Comparison of ENCODE assay signal across 8 mouse cellular contexts in genomic region chr6:70844896-70845646, GRCm38 (mm10). TPM values are rescaled to one million over a fixed set of nuclear protein-coding genes. Genes with fewer than 3 reads are reported as not detected.
A peak's percentile ranks its signal among the peaks of the same experiment; 100 is the strongest.
DNase-seq lines count a peak whose midpoint lies in the region; ATAC-seq and TF ChIP-seq lines count a peak whose summit lies in the region.

No protein-coding gene starts in this region.

- H3K36me3 ChIP-seq in testis, adult 2 months (ENCODE audit: control insufficient read depth, insufficient read depth, low read length) = no peaks in the 10 kb centered on the region
- no peaks in the 10 kb centered on the region for H3K36me3 ChIP-seq in intestine, postnatal 0 days (ENCODE audit: control insufficient read depth, insufficient read depth)
- H3K36me3 ChIP-seq in midbrain, embryonic 15.5 days (replicated peaks) = no peaks in the 10 kb centered on the region

- H3K9ac ChIP-seq in intestine, postnatal 0 days (ENCODE audit: low read depth, low read length) = peak overlapping the region; percentile 85
- peak overlapping the region; percentile 77 for H3K9ac ChIP-seq in midbrain, embryonic 15.5 days

- peak; percentile 58 for DNase-seq in gastrocnemius, adult 2 months
- no peak for DNase-seq in gastrocnemius, postnatal 10 days
- DNase-seq in testis, postnatal 10 days (ENCODE audit: low spot score) = no peak
- no peak for DNase-seq in ovary, postnatal 14 days (ENCODE audit: low spot score)

- intact Hi-C loops in gastrocnemius, adult 2 months (cut with DNase I) = loop anchor here (5.0 to 10.0 kb wide), 2 partner anchors 38 to 980 kb away; partner anchors contain the start of gene Mrpl35

- H3K4me1 ChIP-seq in testis, adult 2 months (ENCODE audit: control insufficient read depth, insufficient read depth, low read length) = peaks cover 5% of the 10 kb centered on the region
- peaks cover 14% of the 10 kb centered on the region; the same call in 1 of the 2 replicates for H3K4me1 ChIP-seq in intestine, postnatal 0 days (replicated peaks; ENCODE audit: control insufficient read depth, insufficient read depth, low read length)
- H3K4me1 ChIP-seq in midbrain, embryonic 15.5 days = peaks cover 26% of the 10 kb centered on the region

- no peak for TF ChIP-seq CTCF in gastrocnemius, adult 2 months (IDR thresholded peaks at IDR 0.05)
- TF ChIP-seq CTCF in testis, adult 2 months (IDR thresholded peaks at IDR 0.05; ENCODE audit: control insufficient read depth, insufficient read depth, insufficient replicate concordance, low read depth, low read length) = no peak
- no peak for TF ChIP-seq CTCF in intestine, postnatal 0 days (IDR thresholded peaks at IDR 0.05; ENCODE audit: low read depth)

- H3K9me3 ChIP-seq in intestine, postnatal 0 days (ENCODE audit: control insufficient read depth) = no peaks in the 10 kb centered on the region
- H3K9me3 ChIP-seq in midbrain, embryonic 15.5 days = no peaks in the 10 kb centered on the region

- no peaks in the 10 kb centered on the region for H3K27me3 ChIP-seq in testis, adult 2 months (ENCODE audit: control insufficient read depth, insufficient read depth, low read length)
- no peaks in the 10 kb centered on the region for H3K27me3 ChIP-seq in intestine, postnatal 0 days (replicated peaks; ENCODE audit: control insufficient read depth, insufficient read depth, low read length)
- no peaks in the 10 kb centered on the region for H3K27me3 ChIP-seq in midbrain, embryonic 15.5 days (replicated peaks)

- H3K4me3 ChIP-seq in gastrocnemius, adult 2 months = peak overlapping the region; percentile 98
- H3K4me3 ChIP-seq in testis, adult 2 months (ENCODE audit: control insufficient read depth, low read depth, low read length) = peak overlapping the region; percentile 87
- H3K4me3 ChIP-seq in intestine, postnatal 0 days (ENCODE audit: low read depth, low read length) = peak overlapping the region; percentile 86
- H3K4me3 ChIP-seq in midbrain, embryonic 15.5 days = peak overlapping the region; percentile 94

- peak overlapping the region; percentile 89 for H3K4me2 ChIP-seq in intestine, postnatal 0 days (replicated peaks; ENCODE audit: low read depth)
- peak overlapping the region; percentile 61 for H3K4me2 ChIP-seq in midbrain, embryonic 15.5 days

- TF ChIP-seq POLR2A in testis, adult 2 months (IDR thresholded peaks at IDR 0.05; ENCODE audit: control insufficient read depth, low read depth, low read length) = no peak; the same call in 1 of the 2 replicates

- WGBS in intestine, postnatal 0 days = 2% methylated on average over 38 of the region's 38 CpGs
- WGBS in midbrain, embryonic 15.5 days = under 1% methylated on average over 38 of the region's 38 CpGs

- ATAC-seq in erythroblast, adult 5-6 weeks (replicated peaks; ENCODE audit: low FRiP score, poor library complexity, severe bottlenecking) = peak; percentile 6; the same call in 1 of the 2 replicates
- ATAC-seq in intestine, postnatal 0 days = 0 out of 2 replicates have a peak, but pooled peaks have one; percentile 0
- peak; percentile 10 for ATAC-seq in midbrain, embryonic 15.5 days (replicated peaks)

- H3K27ac ChIP-seq in gastrocnemius, adult 2 months = peak overlapping the region; percentile 91
- H3K27ac ChIP-seq in testis, adult 2 months (ENCODE audit: control insufficient read depth, insufficient read depth, low read depth, low read length) = peak overlapping the region; percentile 65
- peak overlapping the region; percentile 95 for H3K27ac ChIP-seq in intestine, postnatal 0 days (ENCODE audit: low read depth, low read length)
- peak overlapping the region; percentile 95 for H3K27ac ChIP-seq in midbrain, embryonic 15.5 days

RNA-seq across cellular contexts. Expression of gene Eif2ak3, which starts 0.8 kb away (rescaled TPM):
- total RNA-seq in gastrocnemius, adult 2 months (2021) = 1 to 10 TPM; 4.1 to 4.9 TPM
- total RNA-seq in gastrocnemius, postnatal 10 days (2021) = 10 to 100 TPM; 10.5 to 15.4 TPM
- polyA plus RNA-seq in testis, adult 2 months (2012; rRNA removed) = 1.8 and 2.1 TPM in 2 replicates
- total RNA-seq in erythroblast, adult 5-6 weeks (2015; ENCODE audit: low replicate concordance) = 2.7 and 7.1 TPM in 2 replicates
- 7.2 and 7.8 TPM in 2 replicates for total RNA-seq in erythroblast, adult 5-6 weeks (2017; ENCODE audit: low replicate concordance)
- 8.4 and 9.6 TPM in 2 replicates for polyA plus RNA-seq in intestine, postnatal 0 days (2015; fragmentation: Nextera tagmentation; extraction: Ambion mirVana)
- polyA plus RNA-seq in midbrain, embryonic 15.5 days (2015; fragmentation: Nextera tagmentation; extraction: Ambion mirVana) = 14.1 and 14.6 TPM in 2 replicates

RNA-seq across cellular contexts. Expression of gene Rpia, which starts 53.0 kb away (rescaled TPM):
- 10 to 100 TPM; 17.3 to 18.1 TPM for total RNA-seq in gastrocnemius, adult 2 months (2021)
- 10 to 100 TPM in 1 of 2 experiments, 1 to 10 TPM in 1; 8.5 to 10.2 TPM for total RNA-seq in gastrocnemius, postnatal 10 days (2021)
- 9.0 and 10.0 TPM in 2 replicates for polyA plus RNA-seq in testis, adult 2 months (2012; rRNA removed)
- 31.1 and 33.4 TPM in 2 replicates for total RNA-seq in erythroblast, adult 5-6 weeks (2015; ENCODE audit: low replicate concordance)
- total RNA-seq in erythroblast, adult 5-6 weeks (2017; ENCODE audit: low replicate concordance) = 42.4 and 55.0 TPM in 2 replicates
- 6.4 and 9.5 TPM in 2 replicates for polyA plus RNA-seq in intestine, postnatal 0 days (2015; fragmentation: Nextera tagmentation; extraction: Ambion mirVana)
- polyA plus RNA-seq in midbrain, embryonic 15.5 days (2015; fragmentation: Nextera tagmentation; extraction: Ambion mirVana) = 2.6 and 3.0 TPM in 2 replicates
